Mouse (Mus musculus) lung, adult 18-20 months (tissue): ENCODE results near the gene Tshz2.

ENCODE experiments used
- DNase-seq, 2 experiments: peaks; one replicate each; pipeline ENCODE4 v3.0.0; 2022; ENCODE audit warnings: mixed read lengths in 2 of 2

Gene Tshz2

DNA sequence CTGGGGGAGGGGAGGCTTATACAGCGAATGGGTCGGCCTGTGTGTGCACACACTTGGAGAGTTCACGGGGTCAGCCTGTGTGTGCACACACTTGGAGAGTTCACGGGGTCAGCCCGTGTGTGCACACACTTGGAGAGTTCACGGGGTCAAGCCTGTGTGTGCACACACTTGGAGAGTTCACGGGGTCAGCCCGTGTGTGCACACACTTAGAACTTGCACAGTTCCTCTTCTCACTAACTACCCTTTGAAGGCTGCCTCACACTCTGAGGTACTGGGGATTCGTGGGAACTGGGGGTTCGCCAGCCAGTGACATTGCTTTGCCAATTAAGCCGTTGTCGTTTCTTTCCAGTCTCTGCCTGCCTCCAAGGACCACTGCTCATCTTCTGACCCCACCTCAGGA is 422.1 kb downstream of the Tshz2 start:
- no peak for DNase-seq

- DNase-seq = peak; percentile 29 to 45
These were observed 422.6 kb downstream of the Tshz2 start for GRCm38 (mm10) chr2:170055413-170055812.

GRCm38 (mm10) chr2:170058774-170059173 is 426.0 kb downstream of the Tshz2 start:
- no peak for DNase-seq

- no peak for DNase-seq
These were observed 427.3 kb downstream of the Tshz2 start for GRCm38 (mm10) chr2:170060066-170060465.

- no peak for DNase-seq
These were observed 429.6 kb downstream of the Tshz2 start for GRCm38 (mm10) chr2:170062378-170062777.

GRCm38 (mm10) chr2:170069976-170070375 is 437.2 kb downstream of the Tshz2 start:
- peak in 1 of 2 experiments; percentile 7 for DNase-seq

GRCm38 (mm10) chr2:170070641-170071241 is 437.9 kb downstream of the Tshz2 start:
- no peak for DNase-seq

GRCm38 (mm10) chr2:170076941-170077490 is 444.2 kb downstream of the Tshz2 start:
- DNase-seq = no peak

GRCm38 (mm10) chr2:170078041-170078440 is 445.2 kb downstream of the Tshz2 start:
- DNase-seq = no peak

DNA sequence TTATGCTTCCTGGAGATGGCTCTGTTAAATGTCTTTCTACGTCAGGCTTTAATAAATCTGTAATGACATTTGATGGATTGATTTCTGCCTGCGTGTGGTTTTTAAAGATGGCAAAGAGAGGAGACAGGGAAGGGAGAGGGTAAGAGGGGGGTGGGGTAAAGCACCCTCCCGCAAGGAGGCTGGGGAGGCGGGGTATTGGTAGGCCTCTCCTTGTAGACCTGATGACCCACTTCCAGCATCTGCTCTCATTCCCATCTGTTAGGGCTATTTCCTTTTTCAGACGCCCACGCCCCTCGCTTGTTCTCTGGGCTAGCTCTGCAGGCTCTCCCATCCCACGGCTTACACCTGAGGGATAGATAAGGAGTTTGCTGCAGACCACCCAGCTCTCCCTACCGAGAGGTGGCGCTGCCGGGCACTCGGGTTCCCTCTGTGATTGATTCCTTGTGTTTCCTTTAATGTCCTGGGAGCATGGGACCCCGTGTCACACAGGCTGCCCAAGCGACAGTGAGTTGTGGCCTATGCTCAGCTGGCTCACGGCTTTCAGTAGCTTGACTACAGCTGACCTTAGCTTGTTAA is 445.7 kb downstream of the Tshz2 start:
- no peak for DNase-seq

- no peak for DNase-seq
These were observed 459.0 kb downstream of the Tshz2 start for GRCm38 (mm10) chr2:170091563-170092443.

GRCm38 (mm10) chr2:170094220-170094619 is 461.4 kb downstream of the Tshz2 start:
- no peak for DNase-seq

DNA sequence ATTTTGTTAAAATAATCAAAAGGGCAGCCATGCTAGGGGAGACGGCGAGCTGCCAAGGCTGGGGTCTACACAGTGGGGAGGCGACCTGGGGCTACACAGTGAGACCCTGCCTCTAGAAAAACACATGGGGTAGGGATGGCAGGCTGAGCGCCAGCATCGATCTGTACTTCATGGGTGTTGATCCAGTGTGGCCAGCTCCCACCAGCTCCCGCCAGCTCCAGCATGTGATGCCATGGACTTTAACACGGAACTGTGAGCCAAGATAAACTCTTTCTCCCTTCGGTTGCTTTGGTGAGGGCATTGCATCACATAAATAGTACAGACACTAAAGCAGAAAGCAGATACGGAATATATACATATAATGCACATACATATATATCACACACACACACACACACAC is 462.1 kb downstream of the Tshz2 start:
- DNase-seq = no peak

DNA sequence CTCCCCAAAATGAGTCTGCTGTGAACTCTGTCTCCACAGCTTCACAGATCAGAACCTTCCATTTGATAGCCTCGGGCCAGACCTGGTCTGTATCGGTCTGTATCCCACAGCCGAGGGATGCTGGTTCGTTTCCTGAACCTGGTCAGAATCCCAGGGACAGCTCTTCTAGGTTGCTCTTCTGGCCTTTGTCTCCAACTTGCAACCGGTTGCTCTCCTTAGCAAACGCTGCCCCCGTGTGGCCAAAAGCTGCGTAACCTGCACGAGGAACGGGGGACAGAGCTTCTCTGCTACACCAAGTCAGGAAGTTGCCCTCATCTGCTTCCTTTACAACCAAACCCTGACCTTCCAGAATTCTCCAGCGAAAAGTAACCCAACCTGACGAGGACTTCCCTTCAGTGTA is 468.3 kb downstream of the Tshz2 start:
- peak; percentile 83 to 85 for DNase-seq

- DNase-seq = no peak
These were observed 469.1 kb downstream of the Tshz2 start for GRCm38 (mm10) chr2:170101932-170102331.

DNA sequence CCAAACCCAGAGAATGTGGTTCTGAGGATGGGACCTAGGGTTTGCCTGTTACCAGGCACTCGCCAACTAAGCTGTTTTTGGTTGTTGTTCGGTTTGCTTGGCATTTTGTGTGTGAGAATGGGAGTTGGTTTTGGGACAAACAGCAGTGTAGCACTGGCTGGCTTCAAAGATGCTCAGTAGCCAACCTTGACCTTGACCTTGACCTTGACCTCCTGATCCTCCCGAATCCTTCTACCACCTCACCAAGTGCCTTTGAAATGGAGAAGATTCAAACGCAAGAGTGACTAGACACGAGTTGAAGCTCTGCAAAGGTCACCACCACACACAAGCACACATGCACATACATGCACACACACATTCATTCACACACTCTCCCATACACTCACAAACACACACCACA is 470.5 kb downstream of the Tshz2 start:
- no peak for DNase-seq

DNA sequence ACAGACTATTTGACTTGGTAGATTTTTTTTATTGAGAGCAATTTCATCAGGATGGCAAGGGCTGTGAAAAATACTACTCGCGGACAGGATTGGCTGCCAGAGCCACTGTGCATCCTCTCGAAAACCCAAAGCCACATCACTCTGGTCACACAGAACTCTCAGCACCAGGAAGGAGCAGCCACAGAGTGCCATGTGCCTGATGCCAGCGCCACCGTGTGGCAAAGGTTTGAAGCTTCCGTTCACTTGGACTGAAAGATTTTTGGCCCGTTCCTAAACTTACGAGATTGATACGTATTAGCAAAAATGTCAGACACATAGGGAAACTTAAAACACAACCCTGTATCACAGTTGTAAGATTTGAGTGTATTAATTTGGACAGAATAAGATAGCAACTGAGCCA is 471.0 kb downstream of the Tshz2 start:
- DNase-seq = peak; percentile 27 to 47

- DNase-seq = no peak
These were observed 471.6 kb downstream of the Tshz2 start for GRCm38 (mm10) chr2:170104396-170104795.

GRCm38 (mm10) chr2:170106000-170106399 is 473.2 kb downstream of the Tshz2 start:
- DNase-seq = no peak

DNA sequence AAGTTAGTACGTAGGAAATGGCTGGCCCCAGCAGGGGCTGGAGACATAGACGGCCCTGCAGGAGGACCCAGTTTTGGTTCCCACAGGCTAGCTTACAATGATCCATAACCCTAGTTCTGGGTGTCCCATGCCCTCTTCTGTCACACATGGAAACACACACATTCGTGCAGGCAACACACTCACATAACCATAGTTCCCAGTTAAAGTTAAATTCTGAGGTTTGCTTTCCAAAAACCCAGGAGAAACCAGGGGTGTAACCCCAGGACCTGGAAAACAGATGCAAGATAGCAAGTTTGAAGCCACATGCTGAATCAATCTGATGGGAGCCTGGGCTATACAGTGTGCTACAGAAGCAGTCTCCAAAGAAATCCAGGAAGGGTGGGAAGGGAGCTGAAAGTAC is 475.0 kb downstream of the Tshz2 start:
- DNase-seq = no peak

GRCm38 (mm10) chr2:170109528-170109927 is 476.7 kb downstream of the Tshz2 start:
- no peak for DNase-seq

GRCm38 (mm10) chr2:170110306-170110705 is 477.5 kb downstream of the Tshz2 start:
- no peak for DNase-seq

GRCm38 (mm10) chr2:170116704-170117281 is 484.0 kb downstream of the Tshz2 start:
- peak; percentile 63 to 77 for DNase-seq
